In genomic region chr11:43723411-43723810, GRCm38 (mm10) we compare ENCODE assay signal across 17 mouse cellular contexts.
"Had no signal": no experiment of that assay in that cellular context is flagged by ENCODE, and none has a peak within 500 bp of the region (broad histone marks: within the 10 kb centered on the region; RNA-seq: fewer than 3 reads in every experiment).

No protein-coding gene starts in this region.

- H3K27me3 ChIP-seq: lung, embryonic 15.5 days; megakaryocyte, embryonic 14.5 days; midbrain, embryonic 12.5 days; neural tube, embryonic 12.5 days; stomach, embryonic 15.5 days had no signal

- H3K4me3 ChIP-seq: lung, embryonic 15.5 days; megakaryocyte, embryonic 14.5 days; midbrain, embryonic 12.5 days; neural tube, embryonic 12.5 days; stomach, embryonic 15.5 days had no signal

- H3K27ac ChIP-seq: lung, embryonic 15.5 days; macrophage; midbrain, embryonic 12.5 days; neural tube, embryonic 12.5 days; stomach, embryonic 15.5 days; stomach, postnatal 0 days had no signal

- ATAC-seq: liver, postnatal 0 days; lung, postnatal 0 days had no signal

- DNase-seq: liver, postnatal 0 days; lung, adult 2 months; lung, postnatal 14 days; lung, postnatal 36 days; midbrain, embryonic 14.5 days; right cerebral cortex, postnatal 14 days; thymus, adult 2 months; thymus, postnatal 25 days; thymus, postnatal 4 days had no signal

- H3K4me1 ChIP-seq: lung, embryonic 15.5 days; midbrain, embryonic 12.5 days; neural tube, embryonic 12.5 days; stomach, embryonic 15.5 days had no signal

- H3K9ac ChIP-seq: liver, postnatal 0 days; lung, embryonic 15.5 days; midbrain, embryonic 12.5 days; neural tube, embryonic 12.5 days; stomach, embryonic 15.5 days had no signal

- H3K9me3 ChIP-seq: lung, embryonic 15.5 days; megakaryocyte, embryonic 14.5 days; midbrain, embryonic 12.5 days; neural tube, embryonic 12.5 days; stomach, embryonic 15.5 days had no signal

- H3K4me2 ChIP-seq: lung, embryonic 15.5 days; midbrain, embryonic 12.5 days; neural tube, embryonic 12.5 days; stomach, embryonic 15.5 days had no signal
